Mouse (Mus musculus) bone marrow, adult 2 months (tissue): ENCODE data around the gene Kidins220.

Experiments used
- CTCF ChIP-seq: fragments of 200-500 bp; IDR thresholded peaks from 2 replicates; pipeline ENCODE4 v1.5.1; 2011; ENCODE audit warnings: low read length, control low read depth; ENCODE audit not compliant: control insufficient read depth, insufficient read depth
- POLR2A ChIP-seq: fragments of 200-500 bp; IDR thresholded peaks from 2 replicates; pipeline ENCODE4 v1.6.1; 2011; ENCODE audit warnings: low read depth, mild to moderate bottlenecking, control low read depth, low read length, borderline replicate concordance; ENCODE audit not compliant: control insufficient read depth

DNA sequence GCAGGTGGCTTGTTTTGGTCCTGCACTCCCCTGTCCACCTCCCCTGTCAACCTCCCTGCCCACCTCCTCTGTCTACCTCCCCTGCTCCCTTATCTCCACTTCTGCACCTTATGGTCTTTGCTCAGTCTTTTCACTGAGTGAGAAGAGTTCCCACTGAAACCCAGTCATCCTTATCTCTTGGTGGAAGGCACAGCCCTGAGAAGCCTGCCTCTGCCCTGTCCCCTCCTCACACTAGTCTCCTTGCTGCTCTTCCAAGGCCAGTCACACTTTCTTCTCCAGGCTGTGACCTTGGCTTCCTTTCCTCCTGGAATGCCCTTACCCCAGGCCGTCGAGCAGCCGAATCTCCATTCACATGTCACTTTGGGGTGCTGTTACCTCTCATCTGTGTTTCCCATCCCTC, 44.0 kb upstream of the Kidins220 start:
- TF ChIP-seq POLR2A, result no peak
- no peak for TF ChIP-seq CTCF
